Mouse (Mus musculus): Measurements from ENCODE around the gene Phb. TPM values are rescaled to one million over a fixed set of nuclear protein-coding genes. Genes with fewer than 3 reads are reported as not detected.
"Not testable (repeated sequence)": the region's sequence is repeated elsewhere in the genome, so short reads cannot be mapped to it uniquely, and the experiment has no call there.

The Phb gene
- total and polyA plus RNA-seq, 2 experiments from 2014 or later, result 432 to 446 TPM

DNA sequence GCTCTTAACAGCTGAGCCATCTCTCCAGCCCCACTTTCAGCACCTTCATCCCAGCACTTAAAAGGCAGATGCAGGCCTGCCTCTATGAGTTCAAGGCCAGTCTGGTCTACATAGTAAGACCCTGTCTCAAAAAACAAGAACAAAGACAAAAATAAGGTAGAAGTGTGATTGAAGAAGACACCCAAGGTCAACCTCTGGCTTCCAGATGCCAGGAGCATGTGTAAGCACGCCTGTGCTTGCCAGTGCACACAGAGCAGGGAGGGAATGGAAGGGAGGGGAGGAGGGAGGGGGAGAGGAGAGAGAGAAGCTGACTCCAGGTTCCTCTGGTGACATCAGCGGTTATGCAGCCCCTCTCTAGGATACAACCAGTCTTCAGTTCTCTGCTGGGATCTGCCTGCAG, 16.8 kb upstream of the Phb start:
- H3K9ac ChIP-seq (replicated peaks; ENCODE audit: low read depth, low read length), result no peak overlapping the region
- 44% methylated on average over 2 of the region's 2 CpGs for WGBS
- no peak for ATAC-seq (ENCODE audit: insufficient read depth, low read depth)

DNA sequence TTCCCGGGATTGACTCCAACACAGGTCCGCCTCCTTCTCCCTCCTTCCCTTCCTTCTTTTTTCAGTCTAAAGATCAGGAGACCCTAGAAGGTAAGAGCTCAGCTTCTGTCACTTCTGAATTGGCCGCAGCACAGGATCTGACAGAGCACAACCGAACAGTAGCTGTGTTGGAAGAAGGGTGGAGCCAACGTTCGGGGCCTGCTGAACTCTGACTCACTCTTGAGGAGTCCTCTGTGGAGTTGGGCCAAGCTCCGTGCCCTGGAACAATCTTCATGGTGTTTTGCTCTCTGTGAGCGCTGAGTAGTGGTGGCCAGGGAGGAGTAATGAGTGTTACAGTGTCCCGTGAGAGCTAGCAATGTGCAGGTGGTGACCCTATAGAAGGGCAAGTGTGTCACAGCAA, 15.8 kb upstream of the Phb start:
- Histone ChIP-seq H3K27ac (ENCODE audit: low read depth) (no peak overlapping the region), H3K9me3 (replicated peaks; ENCODE audit: control insufficient read depth, low read length) (no peaks in the 10 kb centered on the region), H3K4me2 (ENCODE audit: low read depth, low read length) (no peak overlapping the region), H3K36me3 (replicated peaks; ENCODE audit: control insufficient read depth, insufficient read depth, low read length) (no peaks in the 10 kb centered on the region), H3K27me3 (ENCODE audit: control insufficient read depth, insufficient read depth, low read length) (peaks cover 30% of the 10 kb centered on the region), H3K4me3 (ENCODE audit: low read depth, low read length) (no peak overlapping the region), H3K9ac (replicated peaks; ENCODE audit: low read depth, low read length) (no peak overlapping the region), H3K4me1 (ENCODE audit: control insufficient read depth, insufficient read depth) (no peaks in the 10 kb centered on the region)
- no peak for DNase-seq (ENCODE audit: low spot score)
- no peak for TF ChIP-seq CTCF (IDR thresholded peaks at IDR 0.05; ENCODE audit: low read depth)
- no peak for TF ChIP-seq EP300 (IDR thresholded peaks at IDR 0.05; ENCODE audit: low read depth)
- 0 out of 2 replicates have a peak, but pooled peaks have one; percentile 14 for ATAC-seq (ENCODE audit: insufficient read depth, low read depth)
- WGBS, result 42% methylated on average over 9 of the region's 9 CpGs

More for the DNA sequence above, 16.8 kb upstream of the Phb start:
- H3K36me3 ChIP-seq (replicated peaks; ENCODE audit: control insufficient read depth, insufficient read depth, low read length), result no peaks in the 10 kb centered on the region
- no peak overlapping the region for H3K27ac ChIP-seq (ENCODE audit: low read depth)
- H3K4me2 ChIP-seq (ENCODE audit: low read depth, low read length), result no peak overlapping the region
- TF ChIP-seq EP300 (IDR thresholded peaks at IDR 0.05; ENCODE audit: low read depth) (no peak), CTCF (IDR thresholded peaks at IDR 0.05; ENCODE audit: low read depth) (no peak)
- 0 out of 2 replicates have a peak, but pooled peaks cover 5% of the 10 kb centered on the region for H3K4me1 ChIP-seq (ENCODE audit: control insufficient read depth, insufficient read depth)
- DNase-seq (ENCODE audit: low spot score), result no peak
- H3K27me3 ChIP-seq (ENCODE audit: control insufficient read depth, insufficient read depth, low read length), result peaks cover 40% of the 10 kb centered on the region
- H3K4me3 ChIP-seq (ENCODE audit: low read depth, low read length), result no peak overlapping the region
- no peaks in the 10 kb centered on the region for H3K9me3 ChIP-seq (replicated peaks; ENCODE audit: control insufficient read depth, low read length)

DNA sequence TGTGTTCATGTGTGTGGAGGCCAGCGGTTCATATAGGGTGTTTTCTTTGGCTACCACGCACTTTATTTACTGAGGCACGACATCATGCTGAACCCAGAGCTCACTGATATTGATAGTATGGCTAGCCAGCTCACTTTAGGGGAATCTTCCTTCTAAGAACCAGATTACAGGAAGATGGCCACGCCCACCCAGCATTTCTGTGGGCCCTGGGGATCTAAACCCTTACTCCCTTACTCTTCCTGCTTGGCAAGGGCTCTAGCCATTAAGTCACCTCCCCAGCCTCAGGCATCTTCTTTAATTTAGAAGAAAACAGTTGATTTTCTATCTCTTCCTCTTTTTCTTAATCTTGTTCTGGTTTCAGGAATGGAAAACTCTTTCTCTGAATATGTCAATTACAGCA, 9.3 kb upstream of the Phb start:
- H3K36me3 ChIP-seq (replicated peaks; ENCODE audit: control insufficient read depth, insufficient read depth, low read length), result no peaks in the 10 kb centered on the region
- H3K9ac ChIP-seq (replicated peaks; ENCODE audit: low read depth, low read length), result no peak overlapping the region
- ATAC-seq (ENCODE audit: insufficient read depth, low read depth) (no peak), DNase-seq (ENCODE audit: low spot score) (no peak)
- H3K4me3 ChIP-seq (ENCODE audit: low read depth, low read length), result no peak overlapping the region
- H3K27me3 ChIP-seq (ENCODE audit: control insufficient read depth, insufficient read depth, low read length), result 0 out of 2 replicates have a peak, but pooled peaks cover 8% of the 10 kb centered on the region
- TF ChIP-seq EP300 (IDR thresholded peaks at IDR 0.05; ENCODE audit: low read depth), result no peak
- TF ChIP-seq CTCF (IDR thresholded peaks at IDR 0.05; ENCODE audit: low read depth), result no peak
- H3K4me2 ChIP-seq (ENCODE audit: low read depth, low read length), result no peak overlapping the region
- no peak overlapping the region for H3K27ac ChIP-seq (ENCODE audit: low read depth)
- no peaks in the 10 kb centered on the region for H3K4me1 ChIP-seq (ENCODE audit: control insufficient read depth, insufficient read depth)
- 57% methylated on average over 4 of the region's 4 CpGs for WGBS
- no peaks in the 10 kb centered on the region for H3K9me3 ChIP-seq (replicated peaks; ENCODE audit: control insufficient read depth, low read length)

DNA sequence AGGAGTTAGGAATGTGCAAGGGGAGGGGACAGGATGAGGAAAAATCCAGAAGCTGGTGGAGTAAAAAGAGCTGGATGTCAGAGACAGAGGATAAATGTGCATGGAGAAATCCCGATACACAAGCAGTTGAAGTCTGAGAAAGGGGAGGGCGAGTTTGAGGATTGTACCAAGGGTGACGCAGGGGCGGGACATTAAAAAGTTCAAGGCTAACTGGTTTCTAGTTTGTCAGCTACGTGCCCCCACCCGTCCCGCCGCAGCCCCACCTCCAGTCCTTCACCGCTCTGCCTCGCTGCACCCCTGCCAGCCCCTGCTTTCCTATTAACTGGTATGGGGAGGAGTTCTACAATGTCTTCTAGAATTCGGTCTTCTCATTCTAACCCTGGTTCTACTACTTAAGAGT, 420 bp downstream of the Phb start:
- Histone ChIP-seq H3K9ac (replicated peaks; ENCODE audit: low read depth, low read length) (peak overlapping the region; percentile 68), H3K27ac (ENCODE audit: low read depth) (peak overlapping the region; percentile 86), H3K9me3 (replicated peaks; ENCODE audit: control insufficient read depth, low read length) (no peaks in the 10 kb centered on the region), H3K4me1 (ENCODE audit: control insufficient read depth, insufficient read depth) (peaks cover 11% of the 10 kb centered on the region), H3K36me3 (replicated peaks; ENCODE audit: control insufficient read depth, insufficient read depth, low read length) (peaks cover 40% of the 10 kb centered on the region), H3K27me3 (ENCODE audit: control insufficient read depth, insufficient read depth, low read length) (no peaks in the 10 kb centered on the region), H3K4me2 (ENCODE audit: low read depth, low read length) (peak overlapping the region; percentile 86), H3K4me3 (ENCODE audit: low read depth, low read length) (peak overlapping the region; percentile 80)
- whole genome bisulfite sequencing, result under 1% methylated on average over 9 of the region's 11 CpGs
- DNase-seq (ENCODE audit: low spot score) (peak; percentile 11), ATAC-seq (ENCODE audit: insufficient read depth, low read depth) (peak; percentile 19; the same call in 1 of the 2 replicates)
- TF ChIP-seq CTCF (IDR thresholded peaks at IDR 0.05; ENCODE audit: low read depth) (no peak), EP300 (IDR thresholded peaks at IDR 0.05; ENCODE audit: low read depth) (no peak)

DNA sequence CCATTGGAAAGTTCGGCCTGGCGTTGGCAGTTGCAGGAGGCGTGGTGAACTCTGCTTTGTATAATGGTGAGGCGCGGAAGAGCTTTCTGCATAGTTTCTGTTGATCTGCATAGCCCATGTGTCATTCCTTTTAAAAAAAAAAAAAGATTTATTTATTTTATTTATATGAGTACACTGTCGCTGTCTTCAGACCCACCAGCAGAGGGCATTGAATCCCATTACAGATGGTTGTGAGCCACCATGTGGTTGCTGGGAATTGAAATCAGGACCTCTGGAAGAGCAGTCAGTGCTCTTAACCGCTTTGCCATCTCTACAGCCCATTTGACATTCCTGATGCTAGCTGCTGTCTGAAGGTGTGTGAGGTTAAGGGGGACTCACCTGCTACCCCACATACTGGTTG, 1.3 kb downstream of the Phb start:
- H3K4me3 ChIP-seq (ENCODE audit: low read depth, low read length), result peak overlapping the region; percentile 80; the same call in 1 of the 2 replicates
- peaks cover 48% of the 10 kb centered on the region for H3K36me3 ChIP-seq (replicated peaks; ENCODE audit: control insufficient read depth, insufficient read depth, low read length)
- H3K4me1 ChIP-seq (ENCODE audit: control insufficient read depth, insufficient read depth), result peaks cover 11% of the 10 kb centered on the region
- peak; percentile 17; the same call in 1 of the 2 replicates for TF ChIP-seq CTCF (IDR thresholded peaks at IDR 0.05; ENCODE audit: low read depth)
- H3K9ac ChIP-seq (replicated peaks; ENCODE audit: low read depth, low read length); ATAC-seq (ENCODE audit: insufficient read depth, low read depth); H3K27me3 ChIP-seq (ENCODE audit: control insufficient read depth, insufficient read depth, low read length); H3K27ac ChIP-seq (ENCODE audit: low read depth); H3K9me3 ChIP-seq (replicated peaks; ENCODE audit: control insufficient read depth, low read length); DNase-seq (ENCODE audit: low spot score): not testable (repeated sequence)
- WGBS, result 86% methylated on average over 7 of the region's 7 CpGs
- H3K4me2 ChIP-seq (ENCODE audit: low read depth, low read length), result peak overlapping the region; percentile 86

DNA sequence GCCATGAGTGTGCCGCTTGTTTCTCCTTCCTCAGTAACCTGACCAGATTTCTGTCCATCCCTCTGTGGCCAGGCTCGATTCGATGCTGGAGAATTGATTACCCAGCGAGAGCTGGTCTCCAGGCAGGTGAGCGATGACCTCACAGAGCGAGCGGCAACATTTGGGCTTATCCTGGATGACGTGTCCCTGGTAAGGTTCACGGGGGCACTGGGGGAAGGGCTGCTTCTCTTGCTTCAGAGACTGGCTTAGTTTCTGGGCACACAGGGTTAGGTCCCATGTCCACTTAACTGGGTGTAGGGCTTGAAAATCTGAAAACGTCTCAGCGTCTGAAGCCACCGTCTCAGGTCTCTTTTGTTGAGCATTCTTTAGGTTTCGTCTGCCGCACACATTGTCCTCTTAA, 8.7 kb downstream of the Phb start:
- no peak for TF ChIP-seq CTCF (IDR thresholded peaks at IDR 0.05; ENCODE audit: low read depth)
- no peak for TF ChIP-seq EP300 (IDR thresholded peaks at IDR 0.05; ENCODE audit: low read depth)
- DNase-seq (ENCODE audit: low spot score), result no peak
- Histone ChIP-seq H3K4me2 (ENCODE audit: low read depth, low read length) (no peak overlapping the region), H3K4me1 (ENCODE audit: control insufficient read depth, insufficient read depth) (no peaks in the 10 kb centered on the region), H3K9ac (replicated peaks; ENCODE audit: low read depth, low read length) (no peak overlapping the region), H3K36me3 (replicated peaks; ENCODE audit: control insufficient read depth, insufficient read depth, low read length) (peaks cover 89% of the 10 kb centered on the region), H3K27ac (ENCODE audit: low read depth) (no peak overlapping the region), H3K4me3 (ENCODE audit: low read depth, low read length) (no peak overlapping the region), H3K27me3 (ENCODE audit: control insufficient read depth, insufficient read depth, low read length) (no peaks in the 10 kb centered on the region), H3K9me3 (replicated peaks; ENCODE audit: control insufficient read depth, low read length) (no peaks in the 10 kb centered on the region)
- WGBS, result 86% methylated on average over 14 of the region's 14 CpGs
- ATAC-seq (ENCODE audit: insufficient read depth, low read depth), result no peak
